Mouse (Mus musculus): ENCODE data around the gene Sphk2. TPM values are rescaled to one million over a fixed set of nuclear protein-coding genes. Genes with fewer than 3 reads are reported as not detected.

The Sphk2 gene
- polyA plus RNA-seq, 1 experiment from 2014 or later = 15.6 TPM

- WGBS = 85% methylated on average over 19 of the region's 19 CpGs
- Histone ChIP-seq H3K4me1 (ENCODE audit: control insufficient read depth, insufficient read depth, low read length) (peaks cover 36% of the 10 kb centered on the region), H3K9ac (replicated peaks; ENCODE audit: low read depth, low read length) (no peak overlapping the region)
Observed at GRCm38 (mm10) chr7:45715741-45716459, 1.9 kb downstream of the Sphk2 start.

GRCm38 (mm10) chr7:45715090-45715708 lies 2.6 kb downstream of the Sphk2 start, which contains the start of gene Rpl18:
Gene Rpl18, plus strand, starts transcription at chr7:45715457.
- Histone ChIP-seq H3K4me3 (ENCODE audit: low read depth, low read length) (peak within 1 kb of the TSS; percentile 62), H3K27me3 (ENCODE audit: control insufficient read depth, insufficient read depth, low read length) (no peaks in the 10 kb centered on the region; the same call in 1 of the 2 replicates), H3K9ac (replicated peaks; ENCODE audit: low read depth, low read length) (peak within 1 kb of the TSS; percentile 69), H3K4me1 (ENCODE audit: control insufficient read depth, insufficient read depth, low read length) (peaks cover 36% of the 10 kb centered on the region), H3K4me2 (ENCODE audit: low read depth, low read length) (peak within 1 kb of the TSS; percentile 92), H3K27ac (ENCODE audit: low read depth, low read length) (peak within 1 kb of the TSS; percentile 62), H3K36me3 (ENCODE audit: control insufficient read depth, insufficient read depth, low read length) (peaks cover 36% of the 10 kb centered on the region), H3K9me3 (ENCODE audit: control insufficient read depth, low read length) (no peaks in the 10 kb centered on the region)
- peak; percentile 92 for ATAC-seq (ENCODE audit: low read depth)
- WGBS = 7% methylated on average over 34 of the region's 34 CpGs

More at GRCm38 (mm10) chr7:45715741-45716459, 1.9 kb downstream of the Sphk2 start:
- Histone ChIP-seq H3K27me3 (ENCODE audit: control insufficient read depth, insufficient read depth, low read length) (no peaks in the 10 kb centered on the region; the same call in 1 of the 2 replicates), H3K27ac (ENCODE audit: low read depth, low read length) (peak overlapping the region; percentile 62), H3K4me3 (ENCODE audit: low read depth, low read length) (peak overlapping the region; percentile 62), H3K9me3 (ENCODE audit: control insufficient read depth, low read length) (no peaks in the 10 kb centered on the region), H3K4me2 (ENCODE audit: low read depth, low read length) (peak overlapping the region; percentile 92), H3K36me3 (ENCODE audit: control insufficient read depth, insufficient read depth, low read length) (peaks cover 36% of the 10 kb centered on the region)
- ATAC-seq (ENCODE audit: low read depth) = no peak

- Histone ChIP-seq H3K4me2 (ENCODE audit: low read depth, low read length) (peak overlapping the region; percentile 92), H3K4me1 (ENCODE audit: control insufficient read depth, insufficient read depth, low read length) (peaks cover 38% of the 10 kb centered on the region), H3K9ac (replicated peaks; ENCODE audit: low read depth, low read length) (peak overlapping the region; percentile 69), H3K36me3 (ENCODE audit: control insufficient read depth, insufficient read depth, low read length) (peaks cover 32% of the 10 kb centered on the region), H3K27ac (ENCODE audit: low read depth, low read length) (peak overlapping the region; percentile 55; the same call in 1 of the 2 replicates), H3K9me3 (ENCODE audit: control insufficient read depth, low read length) (no peaks in the 10 kb centered on the region), H3K4me3 (ENCODE audit: low read depth, low read length) (peak overlapping the region; percentile 62), H3K27me3 (ENCODE audit: control insufficient read depth, insufficient read depth, low read length) (no peaks in the 10 kb centered on the region; the same call in 1 of the 2 replicates)
- WGBS = 11% methylated on average over 14 of the region's 14 CpGs
- peak; percentile 33 for ATAC-seq (ENCODE audit: low read depth)
Observed at GRCm38 (mm10) chr7:45714630-45715089, 3.1 kb downstream of the Sphk2 start.

DNA sequence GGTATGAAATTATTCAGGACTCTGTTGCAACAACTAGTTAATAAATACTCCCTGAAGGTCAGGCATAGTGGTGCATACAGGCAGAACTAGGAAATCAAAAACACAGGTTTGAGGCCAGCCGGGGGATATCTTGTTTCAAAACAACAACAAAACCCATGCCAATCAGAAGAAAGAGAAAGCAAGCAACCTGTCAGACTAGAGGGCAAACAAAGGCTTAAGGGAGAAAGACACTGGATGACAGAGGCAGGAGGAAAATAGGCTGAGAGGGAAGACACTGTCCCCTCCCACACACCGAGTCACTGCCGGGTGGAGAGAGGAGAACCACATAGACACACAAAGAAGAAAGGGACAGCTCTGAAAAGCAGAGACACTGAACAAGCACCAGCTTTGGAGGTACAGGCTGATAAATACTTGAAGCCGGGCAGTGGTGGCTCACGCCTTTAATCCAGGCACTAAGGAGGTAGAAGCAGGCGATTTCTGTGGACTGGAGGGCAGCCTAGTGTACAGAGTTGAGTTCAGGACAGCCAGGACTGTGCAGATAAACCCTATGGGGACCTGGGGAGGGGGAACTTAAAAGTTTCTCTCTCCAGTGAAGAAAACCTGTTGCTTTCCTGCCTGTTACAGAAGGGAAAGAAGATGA lies 3.8 kb downstream of the Sphk2 start:
- Histone ChIP-seq H3K27me3 (ENCODE audit: control insufficient read depth, insufficient read depth, low read length) (no peaks in the 10 kb centered on the region; the same call in 1 of the 2 replicates), H3K27ac (ENCODE audit: low read depth, low read length) (no peak overlapping the region), H3K4me3 (ENCODE audit: low read depth, low read length) (peak overlapping the region; percentile 62; the same call in 1 of the 2 replicates), H3K4me1 (ENCODE audit: control insufficient read depth, insufficient read depth, low read length) (peaks cover 39% of the 10 kb centered on the region), H3K36me3 (ENCODE audit: control insufficient read depth, insufficient read depth, low read length) (peaks cover 31% of the 10 kb centered on the region), H3K4me2 (ENCODE audit: low read depth, low read length) (peak overlapping the region; percentile 92), H3K9ac (replicated peaks; ENCODE audit: low read depth, low read length) (no peak overlapping the region; the same call in 1 of the 2 replicates), H3K9me3 (ENCODE audit: control insufficient read depth, low read length) (no peaks in the 10 kb centered on the region)
- WGBS = 85% methylated on average over 6 of the region's 6 CpGs
- no peak for ATAC-seq (ENCODE audit: low read depth)

- no peak overlapping the region for H3K4me2 ChIP-seq (ENCODE audit: low read depth, low read length)
- no peak overlapping the region for H3K9ac ChIP-seq (replicated peaks; ENCODE audit: low read depth, low read length)
- no peak overlapping the region for H3K4me3 ChIP-seq (ENCODE audit: low read depth, low read length)
- 89% methylated on average over 16 of the region's 16 CpGs for WGBS
- no peak for ATAC-seq (ENCODE audit: low read depth)
- no peaks in the 10 kb centered on the region; the same call in 1 of the 2 replicates for H3K27me3 ChIP-seq (ENCODE audit: control insufficient read depth, insufficient read depth, low read length)
- no peak overlapping the region for H3K27ac ChIP-seq (ENCODE audit: low read depth, low read length)
- peaks cover 31% of the 10 kb centered on the region for H3K36me3 ChIP-seq (ENCODE audit: control insufficient read depth, insufficient read depth, low read length)
- no peaks in the 10 kb centered on the region for H3K9me3 ChIP-seq (ENCODE audit: control insufficient read depth, low read length)
- peaks cover 40% of the 10 kb centered on the region for H3K4me1 ChIP-seq (ENCODE audit: control insufficient read depth, insufficient read depth, low read length)
Observed at GRCm38 (mm10) chr7:45713396-45713795, 4.4 kb downstream of the Sphk2 start.

DNA sequence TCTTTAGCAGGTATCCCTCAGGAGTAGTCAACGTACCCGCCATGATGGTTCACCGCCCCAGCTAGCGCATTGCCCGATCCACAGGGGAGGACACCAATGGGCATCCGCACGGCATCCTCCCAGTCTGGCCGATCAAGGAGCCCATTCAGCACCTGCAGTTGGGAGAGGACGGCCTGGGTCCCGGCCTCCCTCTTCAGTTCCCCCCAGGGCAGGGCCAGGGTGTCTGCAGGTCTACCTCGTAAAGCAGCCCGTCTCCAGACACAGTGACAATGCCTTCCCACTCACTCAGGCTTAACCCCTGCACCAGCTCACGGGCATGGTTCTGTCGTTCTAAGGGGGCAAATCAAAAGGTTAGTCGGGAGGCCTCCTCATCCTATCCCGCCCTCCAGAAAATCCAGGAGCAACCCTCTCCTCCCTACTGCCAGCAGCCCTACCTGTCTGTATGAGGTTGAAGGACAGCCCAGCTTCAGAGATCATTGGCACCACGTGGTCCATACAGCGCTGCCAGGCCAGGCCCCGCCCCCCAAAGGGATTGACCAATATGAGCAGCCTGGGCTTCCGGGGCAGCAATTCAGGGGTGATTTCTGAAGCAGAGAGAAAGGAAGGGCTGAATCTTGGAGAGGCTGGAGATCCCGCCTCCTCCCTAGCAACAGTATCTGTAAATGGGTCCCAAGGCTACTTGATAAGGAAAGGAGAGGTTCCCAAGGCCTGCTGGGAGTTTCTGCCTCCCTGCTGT lies 5.6 kb downstream of the Sphk2 start:
- Histone ChIP-seq H3K4me2 (ENCODE audit: low read depth, low read length) (no peak overlapping the region), H3K36me3 (ENCODE audit: control insufficient read depth, insufficient read depth, low read length) (peaks cover 31% of the 10 kb centered on the region), H3K9ac (replicated peaks; ENCODE audit: low read depth, low read length) (no peak overlapping the region), H3K27me3 (ENCODE audit: control insufficient read depth, insufficient read depth, low read length) (no peaks in the 10 kb centered on the region; the same call in 1 of the 2 replicates), H3K9me3 (ENCODE audit: control insufficient read depth, low read length) (no peaks in the 10 kb centered on the region), H3K4me1 (ENCODE audit: control insufficient read depth, insufficient read depth, low read length) (peaks cover 45% of the 10 kb centered on the region), H3K4me3 (ENCODE audit: low read depth, low read length) (no peak overlapping the region), H3K27ac (ENCODE audit: low read depth, low read length) (no peak overlapping the region)
- ATAC-seq (ENCODE audit: low read depth) = no peak
- WGBS = 89% methylated on average over 21 of the region's 21 CpGs

- no peaks in the 10 kb centered on the region; the same call in 1 of the 2 replicates for H3K27me3 ChIP-seq (ENCODE audit: control insufficient read depth, insufficient read depth, low read length)
- H3K9ac ChIP-seq (replicated peaks; ENCODE audit: low read depth, low read length) = no peak overlapping the region
- H3K27ac ChIP-seq (ENCODE audit: low read depth, low read length) = no peak overlapping the region
- H3K36me3 ChIP-seq (ENCODE audit: control insufficient read depth, insufficient read depth, low read length) = peaks cover 31% of the 10 kb centered on the region
- no peak overlapping the region for H3K4me3 ChIP-seq (ENCODE audit: low read depth, low read length)
- H3K9me3 ChIP-seq (ENCODE audit: control insufficient read depth, low read length) = no peaks in the 10 kb centered on the region
- 91% methylated on average over 24 of the region's 24 CpGs for WGBS
- H3K4me2 ChIP-seq (ENCODE audit: low read depth, low read length) = no peak overlapping the region
- peaks cover 40% of the 10 kb centered on the region for H3K4me1 ChIP-seq (ENCODE audit: control insufficient read depth, insufficient read depth, low read length)
- no peak for ATAC-seq (ENCODE audit: low read depth)
Observed at GRCm38 (mm10) chr7:45711316-45712021, 6.3 kb downstream of the Sphk2 start.
